Mouse (Mus musculus) liver, adult 2 months (tissue): ENCODE results near the gene Gjb1. TPM values are rescaled to one million over a fixed set of nuclear protein-coding genes. Genes with fewer than 3 reads are reported as not detected.

Experiments used
- DNase-seq: peaks from one replicate; pipeline ENCODE4 v3.0.0-alpha.2; 2011; ENCODE audit warnings: low read depth, low spot score; ENCODE audit errors: extremely low read depth
- H3K27ac ChIP-seq: fragments of 200-500 bp; replicated peaks from 2 replicates; pipeline ENCODE4 v1.5.1; 2012; ENCODE audit warnings: low read depth, mild to moderate bottlenecking, control low read depth, inconsistent platforms, low read length; ENCODE audit not compliant: insufficient read depth
- H3K27me3 ChIP-seq: fragments of 200-500 bp; 2 replicates; pipeline ENCODE4 v1.6.1; 2012; ENCODE audit warnings: mild to moderate bottlenecking, moderate library complexity, low read length, inconsistent platforms; ENCODE audit not compliant: control insufficient read depth, insufficient read depth
- H3K36me3 ChIP-seq: fragments of 200-500 bp; 2 replicates; pipeline ENCODE4 v1.6.1; 2012; ENCODE audit warnings: low read length, inconsistent platforms; ENCODE audit not compliant: control insufficient read depth, insufficient read depth
- H3K4me1 ChIP-seq: fragments of 200-500 bp; 2 replicates; pipeline ENCODE4 v1.6.1; 2011; ENCODE audit warnings: low read length; ENCODE audit not compliant: control insufficient read depth, insufficient read depth
- H3K4me3 ChIP-seq: fragments of 200-500 bp; 2 replicates; pipeline ENCODE4 v1.5.1; 2011; ENCODE audit warnings: low read depth, mild to moderate bottlenecking, control low read depth, low read length, moderate library complexity; ENCODE audit not compliant: insufficient read depth
- H3K79me2 ChIP-seq: fragments of 200-500 bp; 2 replicates; pipeline ENCODE4 v1.6.1; 2012; ENCODE audit warnings: inconsistent platforms, mild to moderate bottlenecking, low read length, moderate library complexity; ENCODE audit not compliant: control insufficient read depth, insufficient read depth
- H3K9ac ChIP-seq: fragments of 200-500 bp; 2 replicates; pipeline ENCODE4 v1.6.1; 2012; ENCODE audit warnings: low read depth, mild to moderate bottlenecking, control low read depth, inconsistent platforms, low read length
- CTCF ChIP-seq: fragments of 200-500 bp; IDR thresholded peaks from 2 replicates; pipeline ENCODE4 v1.5.1; 2011; ENCODE audit warnings: low read depth, low read length, control low read depth
- POLR2A ChIP-seq: fragments of 200-500 bp; IDR thresholded peaks from 2 replicates; pipeline ENCODE4 v1.6.1; 2011; ENCODE audit warnings: low read length, control low read depth; ENCODE audit not compliant: insufficient read depth; ENCODE audit errors: extremely low read depth
- WGBS: fragments of 180-500 bp; shearing (Covaris S2); methylation state at CpG from one replicate; pipeline ENCODE4 v1.1.7; 2018; 5-methylcytosine and 5-hydroxymethylcytosine counted together
- polyA plus RNA-seq: library from polyadenylated mRNA; depleted of rRNA; stranded (reverse); fragments of >200 nt; gene quantifications from 2 replicates; pipeline ENCODE4 v1.2.3, GENCODE M21; 2012; rRNA removed
- total RNA-seq: library from RNA; depleted of rRNA; stranded (reverse); fragments of >200 nt; gene quantifications from 2 replicates; pipeline ENCODE4 v1.2.3, GENCODE M21; 2014; rRNA removed

The Gjb1 gene
- total RNA-seq (656 and 716 TPM in 2 replicates), polyA plus RNA-seq (1,676 and 1,804 TPM in 2 replicates)

- Histone ChIP-seq H3K79me2 (peaks cover 14% of the 10 kb centered on the region; the same call in 1 of the 2 replicates), H3K36me3 (0 out of 2 replicates have a peak, but pooled peaks cover 2% of the 10 kb centered on the region), H3K4me3 (peak within 1 kb of the TSS; percentile 78), H3K9ac (peak within 1 kb of the TSS; percentile 96), H3K4me1 (peaks cover 13% of the 10 kb centered on the region; the same call in 1 of the 2 replicates), H3K27ac (peak within 1 kb of the TSS; percentile 99), H3K27me3 (no peaks in the 10 kb centered on the region)
- peak; percentile 93 for DNase-seq
- 20% methylated on average over 7 of the region's 7 CpGs for WGBS
- TF ChIP-seq CTCF = no peak
- TF ChIP-seq POLR2A = no peak
Measured at GRCm38 (mm10) chrX:101376190-101376968, at the start of gene Gjb1. Gjb1 (plus strand) TSS chrX:101376378.

DNA sequence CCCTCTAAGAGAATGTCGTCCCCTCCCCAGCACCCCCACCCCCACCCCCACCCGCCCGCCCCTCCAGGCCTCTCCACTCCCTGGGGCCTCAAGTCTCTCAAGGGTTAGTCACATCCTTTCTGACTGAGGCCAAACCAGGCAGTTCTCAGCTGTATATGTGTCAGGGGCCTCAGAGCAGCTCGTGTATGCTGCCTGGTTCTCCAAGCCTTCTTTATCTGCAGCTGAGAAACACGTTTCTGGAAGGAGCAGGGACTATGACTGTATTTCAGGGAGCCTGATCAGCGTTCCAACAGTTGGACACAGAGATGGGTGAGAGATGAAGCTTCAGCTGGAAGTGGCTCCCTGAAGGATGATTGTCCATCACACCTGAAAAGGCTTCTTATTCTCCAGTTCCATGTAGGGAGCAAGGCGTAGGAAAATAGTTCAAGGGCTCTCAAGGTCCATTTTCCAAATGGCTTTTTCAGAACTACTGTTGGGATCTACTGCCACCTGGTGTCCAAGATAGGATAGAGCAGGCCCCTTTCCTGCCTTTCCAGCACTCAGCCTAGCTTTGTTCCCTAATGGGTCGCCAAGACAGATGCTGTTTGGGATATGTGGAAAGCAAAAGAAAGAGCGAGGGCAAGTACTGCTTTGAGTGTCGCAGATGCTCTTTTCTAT, 46.7 kb upstream of the Gjb1 start:
- no peak overlapping the region for H3K27ac ChIP-seq
- DNase-seq = peak; percentile 30

DNA sequence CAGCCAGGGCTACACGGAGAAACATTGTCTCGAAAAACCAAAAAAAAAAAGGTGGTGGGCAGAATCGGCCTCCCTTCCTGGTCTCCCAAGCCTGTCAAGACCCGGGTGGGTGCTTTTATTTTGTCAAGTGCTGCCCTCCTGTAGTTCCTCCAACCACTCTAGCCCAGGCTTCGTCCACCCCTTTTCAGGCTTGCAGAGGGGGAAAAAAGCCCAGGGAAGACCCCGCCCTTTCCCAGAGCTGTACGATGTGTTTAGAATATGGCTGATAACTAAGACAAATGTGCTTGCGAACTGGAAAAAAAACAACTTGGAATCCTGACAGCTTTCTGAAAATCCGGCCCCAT, 44.2 kb upstream of the Gjb1 start:
- WGBS = 33% methylated on average over 9 of the region's 9 CpGs
- H3K27ac ChIP-seq = peak overlapping the region; percentile 98
- peak overlapping the region; percentile 69 for H3K4me3 ChIP-seq
- peak overlapping the region; percentile 87 for H3K9ac ChIP-seq
- H3K36me3 ChIP-seq = no peaks in the 10 kb centered on the region
- 0 out of 2 replicates have a peak, but pooled peaks cover 1% of the 10 kb centered on the region for H3K4me1 ChIP-seq
- no peaks in the 10 kb centered on the region for H3K79me2 ChIP-seq
- DNase-seq = no peak
- TF ChIP-seq CTCF (no peak), POLR2A (no peak)
- H3K27me3 ChIP-seq = no peaks in the 10 kb centered on the region

More for the DNA sequence above, 46.7 kb upstream of the Gjb1 start:
- Histone ChIP-seq H3K4me1 (0 out of 2 replicates have a peak, but pooled peaks cover 1% of the 10 kb centered on the region), H3K27me3 (no peaks in the 10 kb centered on the region), H3K4me3 (no peak overlapping the region), H3K79me2 (no peaks in the 10 kb centered on the region), H3K36me3 (no peaks in the 10 kb centered on the region), H3K9ac (no peak overlapping the region)
- WGBS = 28% methylated on average over 10 of the region's 10 CpGs
- TF ChIP-seq CTCF (peak; percentile 60), POLR2A (no peak)

DNA sequence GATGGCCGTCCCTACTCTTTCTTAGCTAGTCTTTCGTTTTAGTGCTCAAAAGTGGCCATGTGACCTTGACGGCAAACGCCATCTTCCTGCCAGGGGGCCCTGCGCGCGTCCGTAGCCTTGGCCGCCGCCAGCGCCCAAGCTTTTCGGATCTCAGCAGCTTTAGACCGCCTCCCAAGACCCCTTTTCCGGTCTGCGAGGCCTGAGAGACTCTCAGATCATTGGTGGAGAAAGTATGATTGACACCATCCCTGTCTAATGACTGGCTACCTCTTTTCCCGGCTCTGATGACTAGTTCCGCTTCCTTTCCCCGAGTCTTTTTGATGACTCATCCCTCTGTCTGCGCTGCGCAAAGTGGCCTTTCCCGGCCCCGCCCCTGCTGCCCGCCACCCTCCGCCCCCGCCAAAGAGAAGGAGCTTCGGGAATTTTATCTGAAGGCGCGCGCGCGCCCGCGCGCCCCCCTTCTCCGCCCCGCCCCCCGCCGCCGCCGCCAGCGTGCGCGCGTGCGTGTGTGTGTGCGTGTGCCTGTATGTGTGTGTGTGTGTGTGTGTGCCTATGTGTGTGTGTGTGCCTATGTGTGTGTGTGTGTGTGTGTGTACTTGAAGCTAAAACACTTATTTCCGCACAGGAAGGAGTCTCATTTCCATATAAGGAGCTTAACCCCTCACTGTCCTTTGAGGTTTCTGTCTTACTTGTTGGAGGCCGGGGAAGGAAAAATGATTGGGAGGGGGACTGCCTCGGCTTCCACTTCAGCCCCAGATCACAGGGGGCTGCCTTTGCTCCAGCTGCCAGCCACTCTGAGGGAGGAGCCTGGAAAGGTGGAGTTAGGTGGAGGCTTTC, 43.6 kb upstream of the Gjb1 start:
- peak overlapping the region; percentile 98 for H3K27ac ChIP-seq
- peak; percentile 92 for DNase-seq
- TF ChIP-seq POLR2A = peak; percentile 69
- no peak for TF ChIP-seq CTCF
- no peaks in the 10 kb centered on the region for H3K79me2 ChIP-seq
- 0 out of 2 replicates have a peak, but pooled peaks cover 1% of the 10 kb centered on the region for H3K4me1 ChIP-seq
- no peaks in the 10 kb centered on the region for H3K36me3 ChIP-seq
- peak overlapping the region; percentile 87 for H3K9ac ChIP-seq
- WGBS = under 1% methylated on average over 24 of the region's 49 CpGs
- H3K27me3 ChIP-seq = no peaks in the 10 kb centered on the region
- peak overlapping the region; percentile 69 for H3K4me3 ChIP-seq

- no peaks in the 10 kb centered on the region for H3K27me3 ChIP-seq
- 0 out of 2 replicates have a peak, but pooled peaks cover 1% of the 10 kb centered on the region for H3K4me1 ChIP-seq
- H3K27ac ChIP-seq = no peak overlapping the region
- H3K36me3 ChIP-seq = no peaks in the 10 kb centered on the region
- peak; percentile 45 for TF ChIP-seq CTCF
- no peak for TF ChIP-seq POLR2A
- 97% methylated on average over 5 of the region's 5 CpGs for WGBS
- no peak overlapping the region for H3K4me3 ChIP-seq
- no peak for DNase-seq
- H3K9ac ChIP-seq = no peak overlapping the region
- H3K79me2 ChIP-seq = no peaks in the 10 kb centered on the region
Measured at GRCm38 (mm10) chrX:101334606-101335005, 41.6 kb upstream of the Gjb1 start.
